Mouse (Mus musculus) limb, embryonic 13.5 days (tissue): ENCODE results near the gene Pigp. TPM values are rescaled to one million over a fixed set of nuclear protein-coding genes. Genes with fewer than 3 reads are reported as not detected.

ENCODE experiments used
- ATAC-seq: fragments of 200-750 bp; cut with Nextera tagmentation; 2 replicates; pipeline ENCODE4 v1.8.0; 2017; ENCODE audit warnings: low read depth, moderate number of reproducible peaks, moderate TSS enrichment; ENCODE audit not compliant: low FRiP score
- H3K27ac ChIP-seq: fragments of 300-500 bp; sonication (generic); 2 replicates; pipeline ENCODE4 v1.5.1; 2015; ENCODE audit warnings: inconsistent platforms, mild to moderate bottlenecking, moderate library complexity
- H3K27me3 ChIP-seq: fragments of 300-500 bp; sonication (generic); 2 replicates; pipeline ENCODE4 v1.6.1; 2015; ENCODE audit warnings: mild to moderate bottlenecking, inconsistent platforms
- H3K36me3 ChIP-seq: fragments of 300-500 bp; sonication (generic); 2 replicates; pipeline ENCODE4 v1.6.1; 2015; ENCODE audit warnings: inconsistent platforms, mild to moderate bottlenecking, moderate library complexity
- H3K4me1 ChIP-seq: fragments of 300-500 bp; sonication (generic); 2 replicates; pipeline ENCODE4 v1.6.1; 2015; ENCODE audit warnings: inconsistent platforms
- H3K4me2 ChIP-seq: fragments of 300-500 bp; sonication (generic); replicated peaks from 2 replicates; pipeline ENCODE4 v1.6.1; 2015; ENCODE audit warnings: inconsistent platforms, mild to moderate bottlenecking, moderate library complexity
- H3K4me3 ChIP-seq: fragments of 300-500 bp; sonication (generic); 2 replicates; pipeline ENCODE4 v1.5.1; 2015; ENCODE audit warnings: moderate library complexity, mild to moderate bottlenecking, inconsistent platforms
- H3K9ac ChIP-seq: fragments of 300-500 bp; sonication (generic); 2 replicates; pipeline ENCODE4 v1.6.1; 2015; ENCODE audit warnings: mild to moderate bottlenecking, inconsistent platforms
- H3K9me3 ChIP-seq: fragments of 300-500 bp; sonication (generic); 2 replicates; pipeline ENCODE4 v1.6.1; 2016; ENCODE audit warnings: inconsistent platforms
- WGBS: fragments of 180-500 bp; shearing (Covaris S2); methylation state at CpG from one replicate; pipeline ENCODE4 v1.1.7; 2015; 5-methylcytosine and 5-hydroxymethylcytosine counted together
- polyA plus RNA-seq: library from polyadenylated mRNA; unstranded; fragments of >200 nt; fragmentation: Nextera tagmentation; extraction: Ambion mirVana; gene quantifications from 2 replicates; pipeline ENCODE4 v1.2.1, GENCODE M21; 2015

Pigp gene
- polyA plus RNA-seq, 1 experiment from 2014 or later, result 105 TPM

GRCm38 (mm10) chr16:94330429-94330828 lies 41.2 kb downstream of the Pigp start:
- WGBS, result 74% methylated on average over 5 of the region's 5 CpGs
- H3K4me1 ChIP-seq, result peaks cover 23% of the 10 kb centered on the region
- no peak for ATAC-seq

GRCm38 (mm10) chr16:94328881-94329867 lies 42.5 kb downstream of the Pigp start:
- Histone ChIP-seq H3K4me1 (peaks cover 23% of the 10 kb centered on the region), H3K27me3 (peaks cover 55% of the 10 kb centered on the region), H3K27ac (no peak overlapping the region), H3K9me3 (no peaks in the 10 kb centered on the region), H3K4me3 (peak overlapping the region; percentile 53), H3K9ac (peak overlapping the region; percentile 60), H3K36me3 (no peaks in the 10 kb centered on the region), H3K4me2 (peak overlapping the region; percentile 85)
- ATAC-seq, result no peak
- WGBS, result 7% methylated on average over 25 of the region's 25 CpGs

More at GRCm38 (mm10) chr16:94330429-94330828, 41.2 kb downstream of the Pigp start:
- no peak overlapping the region; the same call in 1 of the 2 replicates for H3K9ac ChIP-seq
- no peak overlapping the region for H3K27ac ChIP-seq
- no peaks in the 10 kb centered on the region for H3K36me3 ChIP-seq
- no peak overlapping the region for H3K4me3 ChIP-seq
- peaks cover 50% of the 10 kb centered on the region for H3K27me3 ChIP-seq
- no peak overlapping the region for H3K4me2 ChIP-seq
- H3K9me3 ChIP-seq, result no peaks in the 10 kb centered on the region

- Histone ChIP-seq H3K4me3 (peak within 1 kb of the TSS; percentile 53), H3K4me1 (peaks cover 23% of the 10 kb centered on the region), H3K9ac (peak within 1 kb of the TSS; percentile 60), H3K27ac (no peak within 1 kb of the TSS), H3K36me3 (no peaks in the 10 kb centered on the region), H3K27me3 (peaks cover 55% of the 10 kb centered on the region), H3K9me3 (no peaks in the 10 kb centered on the region), H3K4me2 (peak within 1 kb of the TSS; percentile 85)
- peak; percentile 34; the same call in 1 of the 2 replicates for ATAC-seq
- WGBS, result 1% methylated on average over 63 of the region's 63 CpGs
Observed at GRCm38 (mm10) chr16:94327781-94328711, 43.6 kb downstream of the Pigp start, which contains the start of gene Ripply3. Ripply3 (plus strand) TSS chr16:94328420.

GRCm38 (mm10) chr16:94326008-94326407 lies 45.6 kb downstream of the Pigp start:
- no peak overlapping the region for H3K27ac ChIP-seq
- no peak overlapping the region for H3K4me2 ChIP-seq
- no peaks in the 10 kb centered on the region for H3K9me3 ChIP-seq
- WGBS, result 84% methylated on average over 3 of the region's 3 CpGs
- H3K4me3 ChIP-seq, result no peak overlapping the region
- no peak overlapping the region for H3K9ac ChIP-seq
- H3K27me3 ChIP-seq, result peaks cover 55% of the 10 kb centered on the region
- no peaks in the 10 kb centered on the region for H3K36me3 ChIP-seq
- H3K4me1 ChIP-seq, result peaks cover 23% of the 10 kb centered on the region
- ATAC-seq, result no peak

GRCm38 (mm10) chr16:94323681-94324080 lies 48.0 kb downstream of the Pigp start:
- Histone ChIP-seq H3K36me3 (no peaks in the 10 kb centered on the region), H3K27ac (no peak overlapping the region), H3K9me3 (no peaks in the 10 kb centered on the region), H3K4me2 (no peak overlapping the region), H3K9ac (no peak overlapping the region), H3K27me3 (peaks cover 35% of the 10 kb centered on the region), H3K4me1 (peaks cover 11% of the 10 kb centered on the region), H3K4me3 (no peak overlapping the region)
- WGBS, result 75% methylated on average over 5 of the region's 5 CpGs
- ATAC-seq, result no peak

- ATAC-seq, result no peak
- Histone ChIP-seq H3K9ac (no peak overlapping the region), H3K4me1 (no peaks in the 10 kb centered on the region), H3K27ac (no peak overlapping the region), H3K4me3 (no peak overlapping the region), H3K9me3 (no peaks in the 10 kb centered on the region), H3K36me3 (no peaks in the 10 kb centered on the region), H3K4me2 (no peak overlapping the region), H3K27me3 (peaks cover 9% of the 10 kb centered on the region; the same call in 1 of the 2 replicates)
- WGBS, result 78% methylated on average over 5 of the region's 5 CpGs
Observed at GRCm38 (mm10) chr16:94320223-94320622, 51.4 kb downstream of the Pigp start.

- no peak overlapping the region for H3K9ac ChIP-seq
- no peak for ATAC-seq
- no peak overlapping the region for H3K4me3 ChIP-seq
- WGBS, result 76% methylated on average over 5 of the region's 5 CpGs
- no peak overlapping the region for H3K27ac ChIP-seq
- H3K36me3 ChIP-seq, result no peaks in the 10 kb centered on the region
- H3K27me3 ChIP-seq, result 0 out of 2 replicates have a peak, but pooled peaks cover 11% of the 10 kb centered on the region
- H3K9me3 ChIP-seq, result no peaks in the 10 kb centered on the region
- H3K4me2 ChIP-seq, result no peak overlapping the region
- peaks cover 5% of the 10 kb centered on the region for H3K4me1 ChIP-seq
Observed at GRCm38 (mm10) chr16:94317752-94318151, 53.9 kb downstream of the Pigp start.

- H3K4me1 ChIP-seq, result peaks cover 9% of the 10 kb centered on the region
- H3K36me3 ChIP-seq, result no peaks in the 10 kb centered on the region
- no peak for ATAC-seq
- WGBS, result 49% methylated on average over 1 of the region's 1 CpGs
- H3K27ac ChIP-seq, result no peak overlapping the region
- no peak overlapping the region for H3K4me2 ChIP-seq
- H3K9me3 ChIP-seq, result no peaks in the 10 kb centered on the region
- 0 out of 2 replicates have a peak, but pooled peaks cover 11% of the 10 kb centered on the region for H3K27me3 ChIP-seq
- H3K4me3 ChIP-seq, result no peak overlapping the region
- H3K9ac ChIP-seq, result no peak overlapping the region
Observed at GRCm38 (mm10) chr16:94315215-94315614, 56.4 kb downstream of the Pigp start.

- H3K9me3 ChIP-seq, result no peaks in the 10 kb centered on the region
- 0 out of 2 replicates have a peak, but pooled peaks cover 11% of the 10 kb centered on the region for H3K27me3 ChIP-seq
- no peaks in the 10 kb centered on the region for H3K36me3 ChIP-seq
- no peak for ATAC-seq
- H3K9ac ChIP-seq, result no peak overlapping the region
- no peak overlapping the region for H3K4me3 ChIP-seq
- peaks cover 9% of the 10 kb centered on the region for H3K4me1 ChIP-seq
- H3K4me2 ChIP-seq, result no peak overlapping the region
- 86% methylated on average over 5 of the region's 5 CpGs for WGBS
- H3K27ac ChIP-seq, result no peak overlapping the region
Observed at GRCm38 (mm10) chr16:94314626-94315025, 57.0 kb downstream of the Pigp start.

- Histone ChIP-seq H3K4me1 (peaks cover 9% of the 10 kb centered on the region), H3K27ac (peak within 1 kb of the TSS; percentile 99), H3K9me3 (no peaks in the 10 kb centered on the region), H3K36me3 (no peaks in the 10 kb centered on the region), H3K4me3 (peak within 1 kb of the TSS; percentile 67), H3K4me2 (peak within 1 kb of the TSS; percentile 84), H3K9ac (peak within 1 kb of the TSS; percentile 86), H3K27me3 (0 out of 2 replicates have a peak, but pooled peaks cover 11% of the 10 kb centered on the region)
- peak; percentile 90 for ATAC-seq
- under 1% methylated on average over 53 of the region's 64 CpGs for WGBS
Observed at GRCm38 (mm10) chr16:94313229-94314030, 58.2 kb downstream of the Pigp start, which contains the start of gene Hlcs. Hlcs (minus strand) TSS chr16:94313571.

- Histone ChIP-seq H3K4me2 (peak overlapping the region; percentile 84), H3K27me3 (0 out of 2 replicates have a peak, but pooled peaks cover 11% of the 10 kb centered on the region), H3K9me3 (no peaks in the 10 kb centered on the region), H3K9ac (peak overlapping the region; percentile 76), H3K36me3 (no peaks in the 10 kb centered on the region), H3K4me1 (peaks cover 15% of the 10 kb centered on the region), H3K27ac (peak overlapping the region; percentile 99), H3K4me3 (peak overlapping the region; percentile 67)
- WGBS, result 0% methylated on average over 20 of the region's 20 CpGs
- peak; percentile 89 for ATAC-seq
Observed at GRCm38 (mm10) chr16:94312663-94313228, 58.9 kb downstream of the Pigp start.
